Mouse (Mus musculus): ENCODE measurements around the gene Cadps2. TPM values are rescaled to one million over a fixed set of nuclear protein-coding genes. Genes with fewer than 3 reads are reported as not detected.
A peak's percentile ranks its signal among the peaks of the same experiment; 100 is the strongest.

Gene Cadps2
- total and polyA plus RNA-seq, 2 experiments: 2.7 to 19.5 TPM

- Histone ChIP-seq H3K9ac (ENCODE audit: low read depth, low read length) (no peak overlapping the region), H3K79me2 (ENCODE audit: control insufficient read depth, insufficient read depth, low read length) (no peaks in the 10 kb centered on the region), H3K27ac (replicated peaks; ENCODE audit: insufficient read depth, low read depth, low read length) (no peak overlapping the region), H3K27me3 (ENCODE audit: control insufficient read depth, insufficient read depth, low read length) (no peaks in the 10 kb centered on the region), H3K36me3 (ENCODE audit: control insufficient read depth, insufficient read depth, low read length) (no peaks in the 10 kb centered on the region), H3K4me3 (ENCODE audit: insufficient read depth, low read depth, low read length) (no peak overlapping the region), H3K4me1 (ENCODE audit: control insufficient read depth, insufficient read depth, low read length) (no peaks in the 10 kb centered on the region)
- 84% methylated on average over 2 of the region's 2 CpGs for WGBS
- TF ChIP-seq POLR2A (IDR thresholded peaks at IDR 0.05; ENCODE audit: extremely low read depth, insufficient read depth, low read length) (no peak), CTCF (IDR thresholded peaks at IDR 0.05; ENCODE audit: low read depth, low read length) (no peak)
- DNase-seq (ENCODE audit: extremely low read depth, low read depth, low spot score): no peak
Observed at GRCm38 (mm10) chr6:23490431-23490830, 348.8 kb downstream of the Cadps2 start.

GRCm38 (mm10) chr6:23489046-23489445 lies 350.2 kb downstream of the Cadps2 start:
- Histone ChIP-seq H3K9ac (ENCODE audit: low read depth, low read length) (no peak overlapping the region), H3K4me1 (ENCODE audit: control insufficient read depth, insufficient read depth, low read length) (no peaks in the 10 kb centered on the region), H3K27ac (replicated peaks; ENCODE audit: insufficient read depth, low read depth, low read length) (no peak overlapping the region), H3K36me3 (ENCODE audit: control insufficient read depth, insufficient read depth, low read length) (no peaks in the 10 kb centered on the region), H3K4me3 (ENCODE audit: insufficient read depth, low read depth, low read length) (no peak overlapping the region), H3K27me3 (ENCODE audit: control insufficient read depth, insufficient read depth, low read length) (no peaks in the 10 kb centered on the region), H3K79me2 (ENCODE audit: control insufficient read depth, insufficient read depth, low read length) (no peaks in the 10 kb centered on the region)
- TF ChIP-seq CTCF (IDR thresholded peaks at IDR 0.05; ENCODE audit: low read depth, low read length) (no peak), POLR2A (IDR thresholded peaks at IDR 0.05; ENCODE audit: extremely low read depth, insufficient read depth, low read length) (no peak)
- DNase-seq (ENCODE audit: extremely low read depth, low read depth, low spot score): no peak
- 77% methylated on average over 2 of the region's 2 CpGs for WGBS

- TF ChIP-seq CTCF (IDR thresholded peaks at IDR 0.05; ENCODE audit: low read depth, low read length) (peak; percentile 53), POLR2A (IDR thresholded peaks at IDR 0.05; ENCODE audit: extremely low read depth, insufficient read depth, low read length) (no peak)
- H3K9ac ChIP-seq (ENCODE audit: low read depth, low read length): no peak overlapping the region
- WGBS: 62% methylated on average over 2 of the region's 2 CpGs
- no peaks in the 10 kb centered on the region for H3K4me1 ChIP-seq (ENCODE audit: control insufficient read depth, insufficient read depth, low read length)
- no peaks in the 10 kb centered on the region for H3K27me3 ChIP-seq (ENCODE audit: control insufficient read depth, insufficient read depth, low read length)
- no peaks in the 10 kb centered on the region for H3K79me2 ChIP-seq (ENCODE audit: control insufficient read depth, insufficient read depth, low read length)
- H3K27ac ChIP-seq (replicated peaks; ENCODE audit: insufficient read depth, low read depth, low read length): no peak overlapping the region
- no peaks in the 10 kb centered on the region for H3K36me3 ChIP-seq (ENCODE audit: control insufficient read depth, insufficient read depth, low read length)
- DNase-seq (ENCODE audit: extremely low read depth, low read depth, low spot score): peak; percentile 2
- no peak overlapping the region for H3K4me3 ChIP-seq (ENCODE audit: insufficient read depth, low read depth, low read length)
Observed at GRCm38 (mm10) chr6:23472686-23473085, 366.5 kb downstream of the Cadps2 start.

GRCm38 (mm10) chr6:23471830-23472229 lies 367.4 kb downstream of the Cadps2 start:
- TF ChIP-seq CTCF (IDR thresholded peaks at IDR 0.05; ENCODE audit: low read depth, low read length): no peak
- TF ChIP-seq POLR2A (IDR thresholded peaks at IDR 0.05; ENCODE audit: extremely low read depth, insufficient read depth, low read length): no peak
- DNase-seq (ENCODE audit: extremely low read depth, low read depth, low spot score): no peak
- H3K79me2 ChIP-seq (ENCODE audit: control insufficient read depth, insufficient read depth, low read length): no peaks in the 10 kb centered on the region
- no peak overlapping the region for H3K27ac ChIP-seq (replicated peaks; ENCODE audit: insufficient read depth, low read depth, low read length)
- WGBS: 70% methylated on average over 2 of the region's 2 CpGs
- no peak overlapping the region for H3K4me3 ChIP-seq (ENCODE audit: insufficient read depth, low read depth, low read length)
- no peaks in the 10 kb centered on the region for H3K4me1 ChIP-seq (ENCODE audit: control insufficient read depth, insufficient read depth, low read length)
- no peak overlapping the region for H3K9ac ChIP-seq (ENCODE audit: low read depth, low read length)
- H3K27me3 ChIP-seq (ENCODE audit: control insufficient read depth, insufficient read depth, low read length): no peaks in the 10 kb centered on the region
- no peaks in the 10 kb centered on the region for H3K36me3 ChIP-seq (ENCODE audit: control insufficient read depth, insufficient read depth, low read length)

GRCm38 (mm10) chr6:23467885-23468284 lies 371.3 kb downstream of the Cadps2 start:
- no peak overlapping the region for H3K27ac ChIP-seq (replicated peaks; ENCODE audit: insufficient read depth, low read depth, low read length)
- 94% methylated on average over 4 of the region's 4 CpGs for WGBS
- TF ChIP-seq CTCF (IDR thresholded peaks at IDR 0.05; ENCODE audit: low read depth, low read length) (no peak), POLR2A (IDR thresholded peaks at IDR 0.05; ENCODE audit: extremely low read depth, insufficient read depth, low read length) (no peak)
- no peak overlapping the region for H3K9ac ChIP-seq (ENCODE audit: low read depth, low read length)
- no peaks in the 10 kb centered on the region for H3K27me3 ChIP-seq (ENCODE audit: control insufficient read depth, insufficient read depth, low read length)
- no peaks in the 10 kb centered on the region for H3K36me3 ChIP-seq (ENCODE audit: control insufficient read depth, insufficient read depth, low read length)
- H3K4me1 ChIP-seq (ENCODE audit: control insufficient read depth, insufficient read depth, low read length): peaks cover 3% of the 10 kb centered on the region; the same call in 1 of the 2 replicates
- H3K79me2 ChIP-seq (ENCODE audit: control insufficient read depth, insufficient read depth, low read length): no peaks in the 10 kb centered on the region
- no peak for DNase-seq (ENCODE audit: extremely low read depth, low read depth, low spot score)
- H3K4me3 ChIP-seq (ENCODE audit: insufficient read depth, low read depth, low read length): no peak overlapping the region

- no peaks in the 10 kb centered on the region for H3K27me3 ChIP-seq (ENCODE audit: control insufficient read depth, insufficient read depth, low read length)
- no peaks in the 10 kb centered on the region for H3K79me2 ChIP-seq (ENCODE audit: control insufficient read depth, insufficient read depth, low read length)
- no peak overlapping the region for H3K9ac ChIP-seq (ENCODE audit: low read depth, low read length)
- H3K36me3 ChIP-seq (ENCODE audit: control insufficient read depth, insufficient read depth, low read length): no peaks in the 10 kb centered on the region
- H3K27ac ChIP-seq (replicated peaks; ENCODE audit: insufficient read depth, low read depth, low read length): no peak overlapping the region
- peaks cover 3% of the 10 kb centered on the region; the same call in 1 of the 2 replicates for H3K4me1 ChIP-seq (ENCODE audit: control insufficient read depth, insufficient read depth, low read length)
- peak; percentile 34 for DNase-seq (ENCODE audit: extremely low read depth, low read depth, low spot score)
- no peak for TF ChIP-seq POLR2A (IDR thresholded peaks at IDR 0.05; ENCODE audit: extremely low read depth, insufficient read depth, low read length)
- TF ChIP-seq CTCF (IDR thresholded peaks at IDR 0.05; ENCODE audit: low read depth, low read length): peak; percentile 30; the same call in 1 of the 2 replicates
- WGBS: 39% methylated on average over 8 of the region's 8 CpGs
- no peak overlapping the region for H3K4me3 ChIP-seq (ENCODE audit: insufficient read depth, low read depth, low read length)
Observed at GRCm38 (mm10) chr6:23462600-23463280, 376.5 kb downstream of the Cadps2 start.

Data from liver, adult 2 months (tissue).